Mouse (Mus musculus) E14TG2a.4 (cell line): ENCODE results near the gene Fbxl2.
A peak's percentile ranks its signal among the peaks of the same experiment; 100 is the strongest.

ENCODE experiments used
- H3K27me3 ChIP-seq: 2 replicates; pipeline ENCODE4 v1.6.1; 2014; ENCODE audit warnings: low read length, control low read depth; ENCODE audit not compliant: insufficient read depth
- H3K36me3 ChIP-seq: 2 replicates; pipeline ENCODE4 v1.6.1; 2014; ENCODE audit warnings: low read length, control low read depth; ENCODE audit not compliant: insufficient read depth
- H3K4me1 ChIP-seq: replicated peaks from 2 replicates; pipeline ENCODE4 v1.6.1; 2014; ENCODE audit warnings: low read depth, low read length, control low read depth
- H3K4me3 ChIP-seq: replicated peaks from 2 replicates; pipeline ENCODE4 v1.5.1; 2014; ENCODE audit warnings: mild to moderate bottlenecking, low read length
- H3K9me3 ChIP-seq: 2 replicates; pipeline ENCODE4 v1.6.1; 2014; ENCODE audit warnings: low read length, control low read depth
- CTCF ChIP-seq: conservative IDR thresholded peaks from 2 replicates; pipeline ENCODE4 v1.5.1; 2014; ENCODE audit warnings: low read length
- NANOG ChIP-seq: IDR thresholded peaks from 2 replicates; pipeline ENCODE4 v1.6.1; 2014; ENCODE audit warnings: borderline replicate concordance, low read length, mixed read lengths
- POU5F1 ChIP-seq: IDR thresholded peaks from 2 replicates; pipeline ENCODE4 v1.6.1; 2014; ENCODE audit warnings: low read length, borderline replicate concordance

The Fbxl2 gene

DNA sequence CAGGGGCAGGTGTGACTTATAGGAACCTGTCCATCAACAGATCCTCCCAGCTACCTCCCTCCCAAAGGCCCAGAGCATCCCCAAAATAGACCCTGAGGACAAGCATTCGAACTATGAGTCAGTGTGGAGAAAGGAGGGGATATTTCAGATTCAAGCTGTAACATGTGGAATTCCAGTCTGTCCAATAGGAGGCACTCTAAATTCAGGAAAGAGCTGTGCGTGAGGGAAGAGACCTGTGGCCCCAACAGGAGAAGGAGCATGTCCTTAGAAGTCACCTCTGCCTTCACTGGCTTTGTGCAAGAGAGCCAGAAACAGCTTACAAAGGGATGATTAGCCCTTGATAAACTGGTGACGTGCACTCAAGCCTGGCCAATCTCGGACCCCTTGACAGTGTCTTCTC is 5.0 kb downstream of the Fbxl2 start:
- TF ChIP-seq NANOG: no peak
- TF ChIP-seq CTCF: 0 out of 2 replicates have a peak, but pooled peaks have one; percentile 13
- no peak for TF ChIP-seq POU5F1
- Histone ChIP-seq H3K4me1 (peaks cover 53% of the 10 kb centered on the region), H3K27me3 (no peaks in the 10 kb centered on the region), H3K4me3 (no peak overlapping the region), H3K36me3 (peaks cover 7% of the 10 kb centered on the region; the same call in 1 of the 2 replicates), H3K9me3 (no peaks in the 10 kb centered on the region)

DNA sequence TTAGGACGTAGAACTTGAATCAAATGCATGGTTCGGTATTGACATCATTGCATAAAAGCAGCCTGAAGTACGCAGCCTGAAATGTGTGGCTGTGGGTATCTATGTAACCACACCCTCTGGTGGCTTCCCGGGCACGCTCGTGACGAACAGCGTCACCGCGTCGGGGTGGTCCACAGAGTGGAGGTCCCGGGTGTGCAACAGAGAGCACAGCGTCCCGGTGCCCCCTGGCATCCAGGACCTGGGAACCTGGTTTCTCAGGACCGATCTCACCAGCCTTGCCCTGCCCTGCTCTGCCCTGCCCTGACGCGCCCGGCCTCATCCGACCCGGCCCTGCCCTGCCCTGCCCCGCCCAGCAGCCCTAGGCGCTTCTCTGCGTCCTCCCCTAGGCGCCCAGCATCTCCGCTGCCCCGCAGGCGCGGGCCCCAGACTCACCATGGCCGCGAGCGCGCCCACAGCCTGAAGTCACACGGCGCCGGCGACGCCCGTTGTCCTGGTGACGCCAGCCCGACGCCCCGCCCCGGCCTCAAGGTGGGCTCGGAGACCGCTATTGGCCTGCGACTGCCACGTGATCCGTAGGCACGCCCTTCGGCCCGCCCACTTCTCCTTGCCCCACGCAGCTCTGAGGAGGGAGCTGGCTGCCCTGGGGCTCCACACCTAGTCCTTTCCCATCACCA is 19.6 kb downstream of the Fbxl2 start:
- H3K9me3 ChIP-seq: peaks cover 11% of the 10 kb centered on the region
- H3K4me1 ChIP-seq: peaks cover 49% of the 10 kb centered on the region
- H3K36me3 ChIP-seq: no peaks in the 10 kb centered on the region
- no peak for TF ChIP-seq NANOG
- no peak for TF ChIP-seq POU5F1
- TF ChIP-seq CTCF: no peak
- H3K4me3 ChIP-seq: peak overlapping the region; percentile 91
- peaks cover 12% of the 10 kb centered on the region for H3K27me3 ChIP-seq

DNA sequence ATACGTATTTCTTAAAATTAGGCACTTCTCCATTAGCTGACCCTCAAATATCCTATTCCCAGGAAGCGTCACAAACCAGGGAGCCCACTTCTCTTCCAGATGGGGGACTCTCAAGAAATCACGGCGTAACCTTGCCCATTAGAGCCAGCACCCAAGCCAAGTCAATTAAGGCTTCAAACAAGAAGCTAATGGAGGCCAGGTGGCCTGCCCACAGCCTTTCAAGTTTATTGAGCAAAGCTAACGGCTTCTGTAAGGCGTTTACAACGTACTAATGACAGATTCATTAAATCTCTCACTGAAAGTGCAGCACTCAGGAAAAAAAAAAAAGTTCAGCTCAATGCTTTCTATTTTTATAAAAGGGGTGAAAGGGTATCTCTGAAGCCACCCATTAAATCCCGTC is 20.1 kb downstream of the Fbxl2 start:
- Histone ChIP-seq H3K9me3 (peaks cover 6% of the 10 kb centered on the region), H3K36me3 (no peaks in the 10 kb centered on the region), H3K27me3 (peaks cover 12% of the 10 kb centered on the region), H3K4me3 (peak overlapping the region; percentile 91), H3K4me1 (peaks cover 49% of the 10 kb centered on the region)
- TF ChIP-seq NANOG: no peak
- TF ChIP-seq CTCF: no peak
- no peak for TF ChIP-seq POU5F1

DNA sequence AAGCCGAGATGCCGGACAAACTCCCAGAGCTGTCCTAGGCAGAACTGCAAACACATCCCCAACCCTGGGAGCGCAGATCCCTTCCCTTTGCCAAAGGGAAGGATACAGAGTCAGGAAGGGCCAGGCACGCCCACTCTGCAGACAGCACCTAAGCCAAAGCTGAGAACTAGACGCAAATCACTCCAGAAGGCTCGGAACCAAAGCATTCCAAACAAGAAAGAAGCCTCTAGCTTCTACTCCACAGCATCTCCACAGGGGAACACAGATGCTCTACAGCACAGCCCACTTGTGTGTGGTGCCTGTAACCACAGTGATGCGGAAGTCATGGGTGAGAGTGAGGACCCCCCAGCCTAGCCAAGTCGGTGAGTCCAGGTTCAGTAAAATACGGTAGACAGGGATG is 20.8 kb downstream of the Fbxl2 start:
- Histone ChIP-seq H3K4me1 (peaks cover 46% of the 10 kb centered on the region), H3K27me3 (peaks cover 12% of the 10 kb centered on the region), H3K9me3 (no peaks in the 10 kb centered on the region; the same call in 1 of the 2 replicates), H3K36me3 (no peaks in the 10 kb centered on the region), H3K4me3 (no peak overlapping the region)
- no peak for TF ChIP-seq CTCF
- TF ChIP-seq POU5F1: no peak
- no peak for TF ChIP-seq NANOG

DNA sequence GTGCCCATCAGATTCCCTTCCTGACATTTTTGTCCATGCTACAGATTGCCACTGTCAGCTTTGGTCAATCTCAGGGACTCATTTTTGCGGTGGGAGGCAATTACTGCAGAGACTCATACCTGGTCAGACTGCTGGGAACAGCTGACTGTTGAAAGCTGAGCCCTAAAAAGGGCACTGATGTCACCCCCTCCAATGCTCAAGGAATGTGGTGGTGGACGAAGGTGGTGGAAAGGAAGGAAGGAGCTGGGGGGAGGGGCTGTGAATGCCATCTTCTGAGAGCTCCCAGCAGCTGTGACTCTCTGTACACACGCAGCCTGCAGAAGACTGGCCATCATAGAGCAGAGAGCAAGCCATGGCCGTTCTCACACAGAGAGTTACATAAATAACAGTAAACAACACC is 23.9 kb downstream of the Fbxl2 start:
- Histone ChIP-seq H3K27me3 (peaks cover 12% of the 10 kb centered on the region), H3K4me3 (no peak overlapping the region), H3K4me1 (peaks cover 27% of the 10 kb centered on the region), H3K36me3 (no peaks in the 10 kb centered on the region), H3K9me3 (peaks cover 4% of the 10 kb centered on the region; the same call in 1 of the 2 replicates)
- TF ChIP-seq NANOG (no peak), POU5F1 (no peak), CTCF (no peak)

DNA sequence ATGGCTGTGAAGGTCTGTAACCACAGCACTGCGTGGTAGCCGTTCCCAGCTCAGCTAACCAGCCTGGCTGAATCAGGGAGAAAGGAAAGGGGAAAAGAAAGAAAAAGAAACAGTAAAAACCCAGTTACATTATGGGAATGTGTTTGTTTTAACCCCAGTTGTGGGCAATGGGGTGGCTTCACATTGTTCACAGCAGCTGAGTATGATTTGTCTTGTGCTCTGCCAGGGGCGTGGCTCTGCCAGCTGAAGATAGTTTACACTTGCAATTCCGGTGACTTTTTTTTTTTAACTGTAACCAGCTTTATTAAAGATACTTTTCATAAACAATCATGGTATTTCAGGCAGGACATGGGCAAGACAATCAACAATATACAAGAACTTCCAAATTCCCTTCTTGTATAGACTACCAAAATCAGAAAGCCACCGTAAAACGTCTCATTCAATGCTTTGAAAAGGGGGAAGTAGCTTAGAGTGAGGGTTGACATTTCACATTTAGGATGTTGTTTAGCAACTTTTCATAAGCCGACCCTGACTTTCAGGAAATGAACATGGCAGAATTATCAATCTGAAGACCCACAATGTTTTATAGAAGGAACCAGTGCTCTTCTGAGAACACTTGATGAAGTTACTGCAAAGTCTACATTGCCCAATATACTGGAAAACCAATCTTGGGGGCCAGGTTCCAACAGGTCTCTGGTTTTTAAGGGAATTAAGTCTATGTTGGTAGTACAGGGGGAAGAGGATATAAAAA is 26.8 kb downstream of the Fbxl2 start:
- no peak for TF ChIP-seq CTCF
- no peak for TF ChIP-seq NANOG
- no peak for TF ChIP-seq POU5F1
- Histone ChIP-seq H3K4me1 (peaks cover 21% of the 10 kb centered on the region), H3K4me3 (no peak overlapping the region), H3K36me3 (no peaks in the 10 kb centered on the region), H3K9me3 (peaks cover 4% of the 10 kb centered on the region; the same call in 1 of the 2 replicates), H3K27me3 (0 out of 2 replicates have a peak, but pooled peaks cover 2% of the 10 kb centered on the region)

DNA sequence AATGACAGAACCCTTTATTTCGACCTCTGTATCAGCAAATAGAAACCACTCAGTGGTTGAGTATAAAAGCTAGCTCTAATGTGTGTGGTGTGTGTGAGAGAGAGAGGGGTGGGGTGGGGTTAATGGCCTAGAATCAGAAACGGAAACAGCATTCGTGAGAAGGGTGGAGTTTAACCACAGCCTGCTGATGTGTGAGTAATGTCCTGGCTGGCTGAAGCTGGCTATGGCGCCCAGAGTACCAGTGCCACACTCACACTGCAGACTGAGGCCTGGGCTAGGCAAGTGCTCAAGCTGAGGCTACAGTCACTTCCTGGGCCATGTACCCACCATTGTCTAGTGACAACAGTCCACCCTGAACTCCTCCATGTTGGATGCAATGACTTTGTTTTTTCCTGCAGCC is 29.6 kb downstream of the Fbxl2 start:
- Histone ChIP-seq H3K9me3 (peaks cover 4% of the 10 kb centered on the region; the same call in 1 of the 2 replicates), H3K4me3 (no peak overlapping the region), H3K36me3 (no peaks in the 10 kb centered on the region), H3K27me3 (no peaks in the 10 kb centered on the region), H3K4me1 (peaks cover 17% of the 10 kb centered on the region)
- no peak for TF ChIP-seq NANOG
- no peak for TF ChIP-seq POU5F1
- TF ChIP-seq CTCF: no peak

DNA sequence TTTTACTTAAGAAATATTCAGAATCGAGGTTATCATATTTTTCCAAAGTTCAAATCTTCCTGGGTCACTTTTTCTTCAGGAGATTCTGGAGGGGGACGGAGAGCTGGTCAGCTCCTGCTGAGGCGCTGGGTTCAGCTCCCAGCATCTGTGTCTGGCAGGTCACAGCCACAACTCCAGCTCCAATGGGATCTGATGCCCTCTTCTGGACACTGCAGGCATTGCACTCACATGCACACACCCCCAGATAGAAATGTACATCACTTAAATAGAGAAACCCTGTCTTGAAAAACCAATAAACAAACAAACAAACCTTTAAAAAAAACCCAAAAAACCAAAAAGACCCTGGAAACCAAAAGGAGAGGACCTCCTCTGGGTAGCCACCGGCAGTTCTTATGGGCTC is 30.3 kb downstream of the Fbxl2 start:
- Histone ChIP-seq H3K9me3 (peaks cover 4% of the 10 kb centered on the region; the same call in 1 of the 2 replicates), H3K36me3 (no peaks in the 10 kb centered on the region), H3K4me1 (peaks cover 23% of the 10 kb centered on the region), H3K4me3 (no peak overlapping the region), H3K27me3 (no peaks in the 10 kb centered on the region)
- peak; percentile 81 for TF ChIP-seq CTCF
- no peak for TF ChIP-seq NANOG
